Mouse (Mus musculus): Measurements from ENCODE around the gene Srrm4.

DNA sequence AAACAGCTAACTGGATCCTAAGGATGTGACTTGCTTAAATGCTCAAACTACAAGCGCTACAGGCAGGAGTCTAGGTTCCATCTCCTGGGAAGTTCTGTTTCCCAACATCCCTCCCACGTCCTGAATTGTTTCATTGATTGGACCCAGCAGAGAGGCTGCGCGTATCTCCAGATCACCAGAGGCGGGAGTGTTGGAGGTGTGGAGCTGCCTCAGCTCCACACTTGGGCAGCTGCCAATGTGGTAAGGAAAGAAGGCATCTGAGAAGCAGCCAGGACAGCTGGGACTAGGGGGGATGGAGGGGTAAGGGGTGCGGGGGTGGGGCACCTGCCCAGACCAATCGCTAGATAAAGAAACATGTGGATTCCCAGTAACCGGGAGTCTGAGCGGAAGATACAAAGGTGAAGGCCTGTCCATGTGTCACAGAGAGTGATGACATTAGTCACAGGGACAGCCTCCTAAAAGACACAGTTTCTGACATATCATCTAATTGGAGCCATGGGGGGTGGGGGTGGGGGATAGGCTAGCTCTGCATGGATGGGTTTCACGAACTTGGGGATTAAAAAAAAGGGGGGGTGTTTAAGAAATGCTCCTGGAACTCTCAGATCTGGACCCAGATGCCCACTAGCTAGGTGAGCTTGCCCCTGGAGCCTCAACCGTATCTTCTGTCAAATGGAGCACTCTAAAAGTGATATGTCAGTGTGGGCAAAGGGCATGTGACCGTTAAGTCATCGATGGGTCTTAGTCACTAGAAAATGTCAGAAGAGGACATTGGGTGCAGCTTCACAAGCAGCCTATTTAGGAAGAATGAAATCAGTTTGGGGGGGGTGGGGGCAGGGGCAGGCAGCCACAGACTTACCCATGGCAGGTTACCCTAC lies 156.4 kb downstream of the Srrm4 start:
- TF ChIP-seq CTCF (IDR thresholded peaks at IDR 0.05; ENCODE audit: insufficient read depth, low read depth, low read length), result no peak
- no peak for TF ChIP-seq POLR2A (IDR thresholded peaks at IDR 0.05; ENCODE audit: insufficient read depth, low read depth, low read length)
